Mouse (Mus musculus) midbrain, postnatal 0 days (tissue): Measurements from ENCODE around the gene Tsacc. TPM values are rescaled to one million over a fixed set of nuclear protein-coding genes. Genes with fewer than 3 reads are reported as not detected.

Experiments
- ATAC-seq: fragments of 200-750 bp; cut with Nextera tagmentation; 2 replicates; pipeline ENCODE4 v1.8.0; 2017; ENCODE audit warnings: moderate number of reproducible peaks, mild to moderate bottlenecking, moderate TSS enrichment, moderate library complexity; ENCODE audit not compliant: low FRiP score
- DNase-seq: peaks from one replicate; pipeline ENCODE4 v3.0.0-alpha.2; 2015; ENCODE audit warnings: low spot score
- H3K27ac ChIP-seq: fragments of 300-500 bp; sonication (generic); 2 replicates; pipeline ENCODE4 v1.5.1; 2014; ENCODE audit warnings: low read depth, mild to moderate bottlenecking, low read length, mixed read lengths
- H3K27me3 ChIP-seq: fragments of 300-500 bp; sonication (generic); 2 replicates; pipeline ENCODE4 v1.6.1; 2014; ENCODE audit warnings: low read length, control low read depth, mixed read lengths; ENCODE audit not compliant: insufficient read depth
- H3K36me3 ChIP-seq: fragments of 300-500 bp; sonication (generic); 2 replicates; pipeline ENCODE4 v1.6.1; 2014; ENCODE audit warnings: low read length, control low read depth, mixed read lengths; ENCODE audit not compliant: insufficient read depth
- H3K4me1 ChIP-seq: fragments of 300-500 bp; sonication (generic); 2 replicates; pipeline ENCODE4 v1.6.1; 2014; ENCODE audit warnings: mild to moderate bottlenecking, control low read depth, antibody characterized with exemption, low read length, mixed read lengths; ENCODE audit not compliant: insufficient read depth
- H3K4me2 ChIP-seq: fragments of 300-500 bp; sonication (generic); 2 replicates; pipeline ENCODE4 v1.6.1; 2014; ENCODE audit warnings: low read depth, mild to moderate bottlenecking, low read length, mixed read lengths; ENCODE audit not compliant: poor library complexity, severe bottlenecking
- H3K4me3 ChIP-seq: fragments of 300-500 bp; sonication (generic); 2 replicates; pipeline ENCODE4 v1.5.1; 2014; ENCODE audit warnings: low read depth, mild to moderate bottlenecking, low read length, moderate library complexity
- H3K9ac ChIP-seq: fragments of 300-500 bp; sonication (generic); replicated peaks from 2 replicates; pipeline ENCODE4 v1.6.1; 2014; ENCODE audit warnings: mild to moderate bottlenecking, low read length, moderate library complexity, mixed read lengths; ENCODE audit not compliant: poor library complexity, severe bottlenecking
- H3K9me3 ChIP-seq: fragments of 300-500 bp; sonication (generic); 2 replicates; pipeline ENCODE4 v1.6.1; 2016; ENCODE audit warnings: low read length, control low read depth
- CTCF ChIP-seq: IDR thresholded peaks from 2 replicates; pipeline ENCODE4 v1.5.1; 2016; ENCODE audit warnings: antibody characterized with exemption, mild to moderate bottlenecking
- WGBS: fragments of 180-500 bp; shearing (Covaris S2); extraction: QIAGEN DNeasy Blood & Tissue Kit; methylation state at CpG from one replicate; pipeline ENCODE4 v1.1.7; 2014; 5-methylcytosine and 5-hydroxymethylcytosine counted together
- polyA plus RNA-seq: library from polyadenylated mRNA; unstranded; fragments of >200 nt; fragmentation: Nextera tagmentation; extraction: Ambion mirVana; gene quantifications from 2 replicates; pipeline ENCODE4 v1.2.1, GENCODE M21; 2015
- total RNA-seq: library from RNA; depleted of rRNA; stranded (reverse); fragments of >200 nt; gene quantifications from 2 replicates; pipeline ENCODE4 v1.2.3, GENCODE M21; 2014

Tsacc gene
- total and polyA plus RNA-seq, 2 experiments from 2014 or later: 6.2 to 7.9 TPM

DNA sequence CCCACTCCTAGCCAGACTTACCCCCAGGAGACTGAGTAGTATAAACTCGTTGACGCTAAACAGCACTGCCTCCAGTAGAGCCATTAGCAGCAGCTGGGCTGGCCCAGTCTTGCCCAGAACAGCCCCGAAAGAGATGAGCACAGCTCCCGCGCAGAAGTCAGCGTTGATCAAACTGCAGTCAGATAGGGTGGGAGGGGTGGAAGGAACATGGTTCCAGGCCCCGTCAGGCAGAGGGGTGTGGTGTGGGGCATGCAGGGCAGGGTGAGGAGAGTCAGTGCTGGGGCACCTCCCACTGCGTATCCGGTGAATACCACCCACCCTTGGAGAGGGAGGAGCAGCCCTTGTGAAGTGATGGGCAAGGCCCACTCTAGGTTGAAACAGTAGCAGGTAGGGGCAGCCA, 49.1 kb downstream of the Tsacc start:
- Histone ChIP-seq H3K36me3 (no peaks in the 10 kb centered on the region), H3K9me3 (no peaks in the 10 kb centered on the region), H3K9ac (no peak overlapping the region), H3K4me2 (no peak overlapping the region), H3K4me1 (no peaks in the 10 kb centered on the region), H3K4me3 (no peak overlapping the region), H3K27me3 (peaks cover 10% of the 10 kb centered on the region; the same call in 1 of the 2 replicates), H3K27ac (no peak overlapping the region)
- ATAC-seq (no peak), DNase-seq (no peak)
- no peak for TF ChIP-seq CTCF
- WGBS: 82% methylated on average over 9 of the region's 9 CpGs

DNA sequence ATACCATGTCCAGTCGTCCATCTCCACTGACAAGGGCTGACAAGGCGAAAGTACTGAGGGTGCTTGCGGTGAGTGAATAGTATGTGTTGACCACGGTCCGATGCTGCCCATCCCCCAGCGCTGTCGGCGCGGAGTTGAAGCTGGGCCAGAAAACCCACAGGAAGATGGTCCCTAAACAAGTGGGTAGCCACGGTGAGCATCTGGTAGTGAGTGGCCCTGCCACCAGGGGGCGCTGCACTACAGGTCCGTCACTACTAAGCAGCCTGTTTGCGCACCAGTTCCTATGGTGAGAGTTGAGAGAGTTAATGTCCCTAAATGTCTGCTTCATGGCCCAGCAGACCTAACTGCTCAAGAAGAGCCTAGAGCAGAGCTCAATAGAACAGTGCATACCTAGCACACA, 51.0 kb downstream of the Tsacc start:
- Histone ChIP-seq H3K36me3 (no peaks in the 10 kb centered on the region), H3K9me3 (no peaks in the 10 kb centered on the region), H3K27me3 (peaks cover 18% of the 10 kb centered on the region), H3K27ac (no peak overlapping the region), H3K9ac (no peak overlapping the region), H3K4me1 (no peaks in the 10 kb centered on the region), H3K4me2 (no peak overlapping the region), H3K4me3 (no peak overlapping the region)
- WGBS: 20% methylated on average over 13 of the region's 13 CpGs
- ATAC-seq (no peak), DNase-seq (peak; percentile 71)
- TF ChIP-seq CTCF: peak; percentile 78

DNA sequence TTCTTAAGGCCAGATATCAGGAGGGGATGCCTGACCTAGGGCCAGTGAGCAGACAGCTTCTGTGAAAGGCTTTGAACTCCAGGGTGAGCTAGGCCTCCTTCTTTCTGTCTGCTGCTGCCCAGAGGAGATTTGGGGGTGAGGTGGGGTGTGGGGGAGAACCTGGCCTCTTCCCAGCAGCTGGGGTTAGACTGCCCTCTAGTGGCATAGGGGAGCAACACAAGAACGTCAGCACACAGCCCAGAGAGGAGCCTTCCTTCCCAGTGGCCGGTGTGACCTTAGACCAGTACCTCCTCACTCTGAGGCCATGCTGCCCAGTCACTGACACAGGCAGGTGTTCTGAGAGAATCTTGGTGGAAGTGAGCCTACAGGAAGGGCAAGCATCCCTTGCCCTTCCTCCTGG, 52.7 kb downstream of the Tsacc start:
- ATAC-seq: no peak
- TF ChIP-seq CTCF: peak; percentile 84
- Histone ChIP-seq H3K4me2 (no peak overlapping the region), H3K9me3 (no peaks in the 10 kb centered on the region), H3K4me1 (no peaks in the 10 kb centered on the region), H3K9ac (no peak overlapping the region), H3K27me3 (peaks cover 24% of the 10 kb centered on the region), H3K4me3 (no peak overlapping the region), H3K27ac (no peak overlapping the region), H3K36me3 (no peaks in the 10 kb centered on the region)
- DNase-seq: peak; percentile 64
- WGBS: 4% methylated on average over 2 of the region's 2 CpGs

DNA sequence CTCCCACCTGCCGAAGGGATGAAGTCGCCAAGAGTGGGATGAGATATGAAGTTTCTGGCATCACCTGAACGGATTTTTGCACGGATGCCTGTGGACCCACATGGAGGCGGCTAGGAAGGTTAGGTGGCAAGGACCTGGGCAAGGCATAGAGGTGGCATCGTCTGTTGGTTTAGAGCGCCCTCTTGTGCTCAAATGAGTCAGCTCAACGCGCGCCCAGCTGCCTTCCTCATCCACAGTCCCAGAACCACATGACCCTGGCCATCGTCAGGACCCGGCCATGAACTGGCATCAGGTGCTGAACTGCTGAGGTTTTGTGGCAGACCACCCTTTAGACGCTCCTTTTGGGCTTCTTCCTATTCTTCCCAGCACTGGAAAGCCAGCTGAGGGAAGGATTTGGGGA, 54.3 kb downstream of the Tsacc start:
- Histone ChIP-seq H3K36me3 (no peaks in the 10 kb centered on the region), H3K27me3 (peaks cover 24% of the 10 kb centered on the region), H3K9me3 (no peaks in the 10 kb centered on the region), H3K9ac (no peak overlapping the region), H3K27ac (peak overlapping the region; percentile 38; the same call in 1 of the 2 replicates), H3K4me3 (no peak overlapping the region), H3K4me1 (no peaks in the 10 kb centered on the region), H3K4me2 (no peak overlapping the region)
- WGBS: 1% methylated on average over 13 of the region's 13 CpGs
- ATAC-seq: peak; percentile 62
- peak; percentile 90 for DNase-seq
- TF ChIP-seq CTCF: peak; percentile 94

DNA sequence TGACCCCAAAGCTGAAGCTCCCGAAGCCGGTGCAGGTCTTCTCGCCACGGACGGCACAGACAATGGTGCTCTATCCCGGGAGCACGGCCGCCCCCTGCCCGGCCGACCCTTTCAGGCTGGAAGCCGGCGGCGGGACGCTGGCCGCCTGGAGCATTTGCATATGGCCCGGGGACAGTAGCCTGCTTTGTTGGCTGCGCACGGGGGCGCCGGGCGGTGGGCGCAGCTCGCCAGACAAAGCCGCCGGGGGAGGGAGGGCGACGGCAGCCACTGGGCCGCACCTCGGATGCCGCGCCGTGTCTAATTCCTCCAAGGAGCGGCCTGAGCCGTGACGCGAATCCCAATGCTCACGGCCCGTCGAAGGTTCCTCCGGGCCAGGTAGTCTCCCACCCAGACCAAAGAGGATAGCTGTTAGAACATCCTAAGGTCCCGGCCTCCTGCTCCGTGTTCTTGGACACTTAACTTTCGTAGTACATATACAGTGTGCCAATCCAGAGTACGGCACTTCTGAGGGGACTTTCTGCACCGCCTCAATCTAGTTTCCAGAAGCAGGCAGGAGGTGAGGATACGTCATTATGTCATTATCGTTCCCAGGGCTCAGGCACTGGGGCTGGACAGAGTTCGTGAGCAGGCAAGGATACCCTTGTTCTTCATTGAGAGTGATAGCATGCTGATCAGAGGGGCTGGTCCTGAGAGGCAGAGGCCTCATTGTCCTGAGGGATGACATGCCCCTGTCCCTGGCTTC, 55.6 kb downstream of the Tsacc start:
- Histone ChIP-seq H3K9me3 (no peaks in the 10 kb centered on the region), H3K4me2 (peak overlapping the region; percentile 29), H3K27me3 (peaks cover 24% of the 10 kb centered on the region), H3K9ac (no peak overlapping the region; the same call in 1 of the 2 replicates), H3K36me3 (no peaks in the 10 kb centered on the region), H3K4me3 (0 out of 2 replicates have a peak overlapping the region, but pooled peaks have one; percentile 5), H3K27ac (peak overlapping the region; percentile 51), H3K4me1 (no peaks in the 10 kb centered on the region)
- no peak for ATAC-seq
- TF ChIP-seq CTCF: no peak
- DNase-seq: peak; percentile 62
- 4% methylated on average over 46 of the region's 48 CpGs for whole genome bisulfite sequencing

DNA sequence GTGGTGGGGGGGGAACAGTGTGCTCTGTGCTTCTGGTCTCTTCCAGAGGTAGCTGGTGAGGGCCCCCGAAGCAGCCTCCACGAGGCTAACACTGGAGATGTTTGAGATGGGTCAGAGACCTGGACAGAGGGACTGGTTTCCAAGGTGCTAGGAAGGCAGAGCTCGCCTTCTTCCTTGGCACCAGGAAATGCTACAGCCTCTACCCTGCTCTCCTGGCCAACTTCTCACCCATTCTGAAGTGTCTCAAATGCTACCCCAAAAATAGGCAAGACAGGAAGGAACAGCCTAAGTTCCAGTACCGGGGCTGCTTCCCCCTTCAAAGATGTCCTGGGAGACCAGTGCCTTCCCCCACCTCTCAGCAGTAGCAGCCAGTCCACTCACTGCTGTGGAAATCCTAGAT, 57.4 kb downstream of the Tsacc start:
- 0 out of 2 replicates have a peak overlapping the region, but pooled peaks have one; percentile 26 for H3K27ac ChIP-seq
- no peak for TF ChIP-seq CTCF
- H3K36me3 ChIP-seq: no peaks in the 10 kb centered on the region
- H3K9me3 ChIP-seq: no peaks in the 10 kb centered on the region
- no peak overlapping the region for H3K4me2 ChIP-seq
- 53% methylated on average over 4 of the region's 4 CpGs for WGBS
- H3K4me3 ChIP-seq: no peak overlapping the region
- peaks cover 24% of the 10 kb centered on the region for H3K27me3 ChIP-seq
- H3K4me1 ChIP-seq: no peaks in the 10 kb centered on the region
- ATAC-seq (0 out of 2 replicates have a peak, but pooled peaks have one; percentile 10), DNase-seq (no peak)
- H3K9ac ChIP-seq: no peak overlapping the region
